18 mouse cellular contexts compared by ENCODE assay signal in genomic region chr3:130366917-130367610, GRCm38 (mm10).
A peak's percentile ranks its signal among the peaks of the same experiment; 100 is the strongest.
DNase-seq lines count a peak whose midpoint lies in the region; ATAC-seq and TF ChIP-seq lines count a peak whose summit lies in the region.
"Had no signal": no experiment of that assay in that cellular context is flagged by ENCODE, and none has a peak within 500 bp of the region (broad histone marks: within the 10 kb centered on the region; RNA-seq: fewer than 3 reads in every experiment).

No protein-coding gene starts in this region.

- peaks cover 8% of the 10 kb centered on the region for H3K4me1 ChIP-seq in heart, embryonic 10.5 days
- H3K4me1 ChIP-seq in heart, adult 2 months (ENCODE audit: control insufficient read depth, insufficient read depth, low read length): no peaks in the 10 kb centered on the region
- peaks cover 29% of the 10 kb centered on the region for H3K4me1 ChIP-seq in limb, embryonic 14.5 days (ENCODE audit: control insufficient read depth, insufficient read depth, low read length)
- peaks cover 5% of the 10 kb centered on the region; the same call in 1 of the 2 replicates for H3K4me1 ChIP-seq in midbrain, embryonic 15.5 days

- DNase-seq in heart, embryonic 10.5 days (ENCODE audit: low spot score): no peak
- no peak for DNase-seq in heart, adult 2 months
- peak; percentile 34 for DNase-seq in limb, embryonic 14.5 days (ENCODE audit: low spot score)
- no peak for DNase-seq in frontal cortex, adult 2 months (ENCODE audit: extremely low spot score in 1 of 2, low spot score in 1 of 2)
- DNase-seq: cerebellum, adult 9-11 months; gastrocnemius, postnatal 36 days; kidney, postnatal 10 days; layer of hippocampus, adult 9-11 months; thymus, adult 18-20 months had no signal

- no peaks in the 10 kb centered on the region for H3K27me3 ChIP-seq in heart, embryonic 10.5 days (ENCODE audit: insufficient read depth, poor library complexity, severe bottlenecking)
- H3K27me3 ChIP-seq in heart, adult 2 months (ENCODE audit: control insufficient read depth, insufficient read depth, low read length): no peaks in the 10 kb centered on the region
- no peaks in the 10 kb centered on the region for H3K27me3 ChIP-seq in limb, embryonic 14.5 days (ENCODE audit: control insufficient read depth, insufficient read depth, low read length)
- no peaks in the 10 kb centered on the region for H3K27me3 ChIP-seq in midbrain, embryonic 15.5 days (replicated peaks)
- H3K27me3 ChIP-seq: heart, embryonic 15.5 days had no signal

- H3K4me2 ChIP-seq in limb, embryonic 14.5 days (replicated peaks; ENCODE audit: low read depth, low read length, severe bottlenecking): no peak overlapping the region
- no peak overlapping the region for H3K4me2 ChIP-seq in midbrain, embryonic 15.5 days
- H3K4me2 ChIP-seq: heart, embryonic 15.5 days; hindbrain, embryonic 14.5 days; midbrain, embryonic 11.5 days had no signal

- no peak overlapping the region for H3K4me3 ChIP-seq in heart, embryonic 10.5 days
- no peak overlapping the region for H3K4me3 ChIP-seq in heart, adult 2 months
- no peak overlapping the region for H3K4me3 ChIP-seq in limb, embryonic 14.5 days (replicated peaks; ENCODE audit: low read length)
- no peak overlapping the region for H3K4me3 ChIP-seq in midbrain, embryonic 15.5 days
- H3K4me3 ChIP-seq: heart, embryonic 15.5 days had no signal

- no peaks in the 10 kb centered on the region for H3K79me2 ChIP-seq in heart, adult 2 months (replicated peaks; ENCODE audit: control insufficient read depth, insufficient read depth, low read length)

- no peak overlapping the region for H3K9ac ChIP-seq in heart, adult 2 months (ENCODE audit: low read depth, low read length)
- H3K9ac ChIP-seq in limb, embryonic 14.5 days (ENCODE audit: low read depth, low read length, severe bottlenecking): no peak overlapping the region
- no peak overlapping the region for H3K9ac ChIP-seq in midbrain, embryonic 15.5 days
- H3K9ac ChIP-seq: heart, embryonic 15.5 days; hindbrain, embryonic 14.5 days; liver, embryonic 14.5 days had no signal

- H3K9me3 ChIP-seq in heart, embryonic 10.5 days: no peaks in the 10 kb centered on the region
- H3K9me3 ChIP-seq in limb, embryonic 14.5 days (ENCODE audit: control insufficient read depth, low read length): no peaks in the 10 kb centered on the region
- H3K9me3 ChIP-seq in midbrain, embryonic 15.5 days: no peaks in the 10 kb centered on the region
- H3K9me3 ChIP-seq: heart, embryonic 15.5 days had no signal

- peak; percentile 98 for ATAC-seq in common myeloid progenitor, adult 5-6 weeks (replicated peaks; ENCODE audit: low read depth, poor library complexity, severe bottlenecking)
- no peak for ATAC-seq in limb, embryonic 14.5 days (ENCODE audit: low FRiP score, low read depth)
- ATAC-seq in megakaryocyte, adult 5-6 weeks (ENCODE audit: poor library complexity, severe bottlenecking): peak; percentile 85
- ATAC-seq in midbrain, embryonic 15.5 days (replicated peaks): no peak
- ATAC-seq in megakaryocyte-erythroid progenitor cell, adult 5-6 weeks (replicated peaks; ENCODE audit: low FRiP score, low TSS enrichment, poor library complexity, severe bottlenecking): no peak
- ATAC-seq: intestine, embryonic 16.5 days had no signal

- intact Hi-C loops in heart, adult 2 months (cut with DNase I): no loop called here

- H3K27ac ChIP-seq in heart, embryonic 10.5 days: 0 out of 2 replicates have a peak overlapping the region, but pooled peaks have one; percentile 11
- no peak overlapping the region for H3K27ac ChIP-seq in heart, adult 2 months
- no peak overlapping the region for H3K27ac ChIP-seq in limb, embryonic 14.5 days (replicated peaks; ENCODE audit: low read depth, low read length)
- H3K27ac ChIP-seq in midbrain, embryonic 15.5 days: no peak overlapping the region
- H3K27ac ChIP-seq: heart, embryonic 15.5 days; hindbrain, embryonic 14.5 days; liver, embryonic 14.5 days had no signal

- no peak for TF ChIP-seq POLR2A in heart, adult 2 months (IDR thresholded peaks at IDR 0.05; ENCODE audit: insufficient read depth, low read depth, low read length)
- TF ChIP-seq POLR2A in limb, embryonic 14.5 days (IDR thresholded peaks at IDR 0.05; ENCODE audit: borderline replicate concordance, extremely low read depth, insufficient read depth, insufficient read length): no peak

- TF ChIP-seq CTCF in heart, adult 2 months (IDR thresholded peaks at IDR 0.05): no peak

- 62% methylated on average over 8 of the region's 8 CpGs for WGBS in heart, embryonic 10.5 days
- 66% methylated on average over 8 of the region's 8 CpGs for WGBS in heart, adult 2 months
- WGBS in limb, embryonic 14.5 days: 23% methylated on average over 8 of the region's 8 CpGs
- 59% methylated on average over 8 of the region's 8 CpGs for WGBS in midbrain, embryonic 15.5 days

- H3K36me3 ChIP-seq in heart, embryonic 10.5 days: no peaks in the 10 kb centered on the region
- no peaks in the 10 kb centered on the region for H3K36me3 ChIP-seq in heart, adult 2 months (ENCODE audit: control insufficient read depth, insufficient read depth, low read length)
- no peaks in the 10 kb centered on the region for H3K36me3 ChIP-seq in limb, embryonic 14.5 days (ENCODE audit: control insufficient read depth, insufficient read depth, low read length)
- no peaks in the 10 kb centered on the region for H3K36me3 ChIP-seq in midbrain, embryonic 15.5 days (replicated peaks)
- H3K36me3 ChIP-seq: heart, embryonic 15.5 days had no signal

- TF ChIP-seq EP300 in heart, adult 2 months (IDR thresholded peaks at IDR 0.05; ENCODE audit: insufficient read depth, low read depth, low read length): no peak

Comparison
In these comparisons a context has a peak if more than half of its experiments do, and no peak if none do; other contexts are left out.
1. ATAC-seq: peak in common myeloid progenitor, adult 5-6 weeks (single experiment) and megakaryocyte, adult 5-6 weeks (single experiment); none in limb, embryonic 14.5 days (single experiment), midbrain, embryonic 15.5 days (single experiment) and megakaryocyte-erythroid progenitor cell, adult 5-6 weeks (single experiment).